Mouse (Mus musculus) CD8-positive naive resting alpha-beta T cell, adult 2 months (primary cell): ENCODE results near the gene Ccdc69.
"Not testable (repeated sequence)": the region's sequence is repeated elsewhere in the genome, so short reads cannot be mapped to it uniquely, and the experiment has no call there.

Experiments used
- DNase-seq, 2 experiments: peaks; one replicate each; pipeline ENCODE4 v3.0.0; 2022; ENCODE audit warnings: low read depth in 2 of 2, low spot score in 2 of 2

The Ccdc69 gene

DNA sequence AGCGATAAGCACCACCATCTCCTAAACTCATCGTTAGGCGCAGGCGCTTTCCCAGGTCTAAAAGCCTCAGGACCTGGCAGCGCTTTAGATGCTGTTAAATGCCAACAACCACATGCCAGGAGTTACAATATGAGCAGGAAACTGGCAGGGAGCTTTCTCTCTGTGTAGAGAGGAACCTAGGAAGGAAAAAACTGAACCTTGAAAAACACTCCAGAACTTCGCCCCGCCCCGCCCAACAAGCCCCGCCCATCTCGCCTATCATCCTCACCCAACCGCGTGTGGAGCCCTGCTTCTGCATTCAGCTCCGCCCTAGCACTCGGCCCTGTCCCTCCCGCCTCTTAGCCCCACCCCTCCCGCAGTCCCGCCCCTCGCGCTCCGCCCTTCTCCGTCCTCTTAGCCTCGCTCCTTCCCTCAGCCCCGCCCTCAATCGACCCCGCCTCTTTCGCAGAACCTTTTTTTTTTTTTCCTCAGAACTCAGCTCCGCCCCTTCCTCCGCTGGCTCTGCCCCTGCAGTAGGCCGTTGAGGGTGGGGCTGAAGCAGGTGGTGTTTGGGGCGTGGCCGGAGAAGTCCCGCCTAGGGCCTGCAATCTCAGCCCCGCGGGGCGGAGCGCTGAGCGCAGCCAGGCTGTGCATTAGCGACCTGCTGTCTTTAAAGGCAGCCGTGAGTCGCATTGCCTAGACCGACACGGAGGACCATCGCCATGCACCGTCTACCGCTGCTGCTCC lies 19.7 kb upstream of the Ccdc69 start, which contains the start of gene Gm2a:
Gene Gm2a (plus strand): TSS at position 653 of the 726 bp plus-strand sequence.
- DNase-seq: peak; percentile 93 to 94

DNA sequence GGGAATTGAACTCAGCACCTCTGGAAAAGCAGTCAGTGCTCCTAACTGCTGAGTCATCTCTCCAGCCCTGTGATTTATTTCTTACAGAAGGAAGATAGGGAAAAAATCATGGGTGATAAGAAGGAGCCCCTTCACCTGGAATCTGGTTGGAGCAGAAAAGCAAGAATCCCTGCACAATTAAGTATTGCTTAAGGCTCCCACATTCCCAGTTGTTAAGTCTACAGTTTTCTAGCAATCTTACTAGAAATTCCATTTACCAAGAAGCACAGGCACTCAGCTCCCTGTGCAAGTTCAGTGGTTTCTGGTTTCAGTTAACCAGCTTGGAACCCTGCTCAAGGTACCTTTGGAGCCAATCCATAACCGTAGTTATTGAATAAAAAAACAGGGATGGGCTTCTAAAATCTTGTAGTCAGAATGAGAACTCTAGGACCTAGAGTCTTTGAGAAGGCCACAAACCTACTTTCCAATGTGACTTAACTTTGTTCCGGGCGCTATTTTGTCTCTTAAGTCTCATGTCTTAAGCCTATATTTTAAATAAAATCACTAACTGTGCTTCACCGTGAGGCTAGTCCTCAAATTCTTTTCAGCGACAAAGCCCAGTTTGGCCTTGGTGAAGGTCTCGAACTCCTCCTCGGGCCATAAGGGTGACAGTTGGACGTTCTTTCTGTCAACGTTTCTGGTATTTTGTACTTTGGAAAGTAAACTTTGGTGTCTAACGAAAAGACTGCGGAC lies 19.0 kb upstream of the Ccdc69 start:
- DNase-seq: no peak

DNA sequence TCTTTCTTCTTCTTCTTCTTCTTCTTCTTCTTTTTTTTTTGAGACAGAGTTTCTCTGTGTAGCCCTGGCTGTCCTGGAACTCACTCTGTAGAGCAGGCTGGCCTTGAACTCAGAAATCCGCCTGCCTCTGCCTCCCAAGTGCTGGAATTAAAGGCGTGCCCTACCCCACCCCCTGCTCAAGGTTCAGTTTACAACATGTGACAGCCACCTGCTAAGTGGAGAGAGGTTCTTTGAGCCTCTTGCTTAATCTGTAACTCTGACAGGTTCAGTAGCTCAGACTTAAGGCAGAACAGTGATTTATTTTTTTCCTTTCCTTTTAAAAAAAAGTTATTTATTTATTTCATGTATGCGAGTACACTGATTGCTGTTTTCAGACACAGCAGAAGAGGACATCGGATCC lies 18.4 kb upstream of the Ccdc69 start:
- DNase-seq: not testable (repeated sequence)

DNA sequence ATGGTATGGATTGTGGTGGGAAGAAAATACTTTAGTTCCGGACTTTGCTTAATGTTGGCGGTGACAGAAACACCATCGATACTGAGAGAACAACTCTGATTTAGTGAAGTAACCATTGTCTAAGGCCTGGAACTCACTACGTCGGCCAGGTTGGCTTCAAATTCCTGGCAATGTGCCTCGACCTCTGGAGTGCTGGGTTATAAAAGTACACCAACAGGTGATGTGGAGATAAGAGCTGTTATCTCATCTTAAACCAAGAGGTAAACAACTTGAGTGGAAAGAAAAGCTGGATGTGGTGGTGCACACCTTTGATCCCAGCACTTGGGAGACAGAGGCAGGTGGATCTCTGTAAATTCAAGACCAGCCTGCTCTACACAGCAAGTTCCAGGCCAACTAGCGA lies 15.2 kb upstream of the Ccdc69 start:
- no peak for DNase-seq

DNA sequence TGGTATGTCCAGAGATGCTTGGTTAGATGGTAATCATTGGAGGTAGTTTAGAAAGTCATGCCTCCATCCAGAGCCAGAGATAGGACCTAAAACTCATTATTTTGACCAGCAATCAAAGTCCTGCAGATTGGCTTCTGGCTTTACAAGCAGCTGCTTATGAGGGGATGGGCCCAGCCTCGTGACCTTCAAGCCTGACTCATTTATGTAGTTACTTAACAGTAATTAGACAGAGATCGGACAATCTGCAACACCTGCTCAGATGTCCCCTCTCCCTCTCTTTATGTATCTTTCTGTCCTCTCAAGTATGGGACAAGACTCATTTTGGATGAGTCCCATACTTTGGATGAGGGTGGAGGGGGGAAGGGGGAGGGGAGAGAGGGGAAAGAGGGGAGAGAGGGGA lies 12.0 kb upstream of the Ccdc69 start:
- DNase-seq: no peak

DNA sequence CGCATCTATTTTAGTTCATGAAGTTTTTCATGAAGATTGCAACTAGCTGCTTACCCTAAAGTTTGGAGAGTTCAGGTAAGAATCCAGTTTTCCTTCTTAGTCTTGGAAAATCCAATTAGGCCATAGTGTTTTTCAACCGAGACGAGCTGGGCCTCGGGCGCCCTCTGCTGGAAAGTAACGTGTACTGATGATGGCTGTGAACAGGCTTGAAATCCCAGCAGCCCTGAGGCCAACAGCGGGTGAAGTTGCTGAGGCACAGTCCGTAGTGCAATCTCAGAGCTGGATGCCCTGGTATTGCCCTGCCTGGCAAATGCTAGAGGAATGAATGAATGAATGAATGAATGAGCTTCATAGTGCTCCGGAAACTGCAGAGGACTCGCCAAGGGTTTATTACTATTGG lies 9.1 kb upstream of the Ccdc69 start:
- DNase-seq: peak; percentile 58 to 61

DNA sequence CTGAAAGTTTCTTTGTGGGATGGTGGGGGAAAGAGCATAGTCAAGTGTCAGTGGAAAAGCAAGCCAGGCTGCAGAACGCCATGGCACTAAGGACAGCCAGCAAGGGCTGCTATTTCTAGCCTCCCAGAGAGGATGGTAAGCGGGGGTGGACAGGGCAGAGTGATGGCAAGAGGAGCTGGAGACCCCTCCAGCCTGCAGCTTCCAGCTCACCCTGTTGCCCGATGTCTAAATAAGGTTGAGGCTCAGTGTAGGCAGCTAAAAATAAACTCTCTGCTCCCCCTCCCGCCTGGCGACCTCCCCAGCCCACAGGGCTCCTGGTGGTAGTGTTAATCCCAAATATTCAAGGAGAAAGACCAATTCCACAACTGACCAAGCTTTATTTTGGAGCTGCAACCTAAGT lies 7.5 kb upstream of the Ccdc69 start:
- DNase-seq: no peak

DNA sequence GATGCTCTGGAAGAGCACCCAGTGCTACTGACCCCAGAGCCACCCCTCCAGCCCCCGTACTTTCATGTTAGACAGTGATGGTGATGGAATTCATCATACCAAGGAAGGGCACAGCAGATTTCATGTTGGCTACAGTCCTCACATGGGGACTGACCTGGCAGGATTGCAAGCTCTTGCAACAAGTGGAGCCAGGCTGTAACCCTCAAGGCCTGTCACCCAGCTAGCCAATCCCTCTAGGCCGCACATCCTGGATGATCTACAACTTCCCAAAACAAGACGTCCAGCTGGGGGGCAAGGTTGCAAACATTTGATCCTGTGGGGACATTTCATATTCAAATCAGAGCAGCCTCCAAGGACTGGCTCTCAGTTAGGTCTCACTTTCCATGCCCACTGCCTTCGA lies 6.7 kb upstream of the Ccdc69 start:
- DNase-seq: no peak

DNA sequence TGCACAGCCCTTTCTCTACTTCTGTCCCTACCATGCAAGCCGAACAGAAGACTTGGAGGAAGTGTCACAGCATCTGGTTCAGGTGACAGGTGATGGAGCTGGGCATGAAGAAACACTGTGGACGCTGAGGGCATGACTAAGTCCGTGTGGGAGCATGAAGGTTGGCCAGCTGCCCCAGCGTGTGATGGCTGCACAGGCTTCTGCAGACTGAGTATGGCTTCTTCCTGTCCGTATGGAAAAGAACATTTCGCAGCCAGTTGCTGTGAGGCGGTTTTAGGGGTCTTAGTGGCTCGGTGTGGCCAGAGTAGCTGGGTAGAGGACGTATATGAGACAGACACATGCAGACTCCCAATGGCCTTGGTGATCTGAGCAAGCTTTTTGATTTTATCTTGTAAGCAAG lies 3.3 kb upstream of the Ccdc69 start:
- no peak for DNase-seq

DNA sequence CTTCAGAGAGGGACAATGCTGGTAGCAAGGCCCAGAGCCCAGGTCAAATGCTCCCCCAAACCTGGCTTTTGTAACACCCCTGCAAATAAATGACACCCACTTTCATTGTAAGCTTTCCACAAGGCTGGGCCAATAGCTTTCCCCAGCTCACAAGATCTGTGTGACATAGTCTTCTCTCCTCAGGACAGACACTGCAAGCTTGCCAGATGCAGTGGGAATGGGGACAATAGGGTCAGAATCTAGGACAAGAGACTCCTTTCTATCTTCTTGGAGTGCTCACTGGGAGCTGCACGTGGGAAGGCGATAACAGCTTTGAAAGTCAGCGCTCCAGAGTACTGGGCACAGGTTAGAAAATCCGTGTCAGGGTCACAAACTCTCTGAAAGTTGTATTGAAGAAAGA lies 1.2 kb upstream of the Ccdc69 start:
- no peak for DNase-seq

DNA sequence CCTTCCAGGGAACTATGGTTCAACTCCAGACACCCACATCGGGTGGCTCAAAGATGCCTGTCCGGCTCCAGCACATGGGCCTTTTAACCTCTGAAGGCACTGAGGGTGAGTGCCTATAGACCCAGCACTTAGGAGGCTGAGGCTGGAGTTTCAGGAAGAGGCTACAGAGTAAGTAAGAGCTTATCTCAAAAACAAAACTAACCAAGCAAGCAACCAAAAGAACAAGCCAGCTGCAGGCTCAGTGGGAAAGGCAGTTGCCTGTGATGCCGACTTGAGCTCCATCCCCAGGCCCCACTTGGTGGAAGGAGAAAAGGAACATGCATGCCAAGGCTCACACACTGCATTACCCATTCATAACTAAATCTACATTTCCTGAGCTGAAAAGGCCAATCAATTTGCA lies 571 bp upstream of the Ccdc69 start:
- no peak for DNase-seq

DNA sequence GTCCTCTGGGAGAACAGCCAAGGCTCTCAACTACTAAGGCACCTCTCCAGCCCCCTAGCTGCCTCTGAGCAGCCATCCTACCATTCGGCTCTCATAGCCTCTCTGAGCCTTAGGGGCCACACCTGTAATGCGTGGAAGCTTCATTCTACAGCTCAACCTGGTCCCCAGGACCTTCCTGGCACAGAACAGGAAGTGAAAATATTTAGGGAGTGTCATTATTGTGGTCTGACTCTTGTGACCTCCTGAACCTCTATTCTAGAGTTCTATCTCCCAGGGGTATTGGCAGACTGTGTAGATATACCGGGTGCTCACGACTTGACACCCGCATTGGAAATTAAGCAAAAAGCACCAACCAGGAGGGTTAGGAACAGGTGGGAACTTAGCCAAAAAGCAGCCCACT lies 1.7 kb downstream of the Ccdc69 start:
- DNase-seq: no peak

DNA sequence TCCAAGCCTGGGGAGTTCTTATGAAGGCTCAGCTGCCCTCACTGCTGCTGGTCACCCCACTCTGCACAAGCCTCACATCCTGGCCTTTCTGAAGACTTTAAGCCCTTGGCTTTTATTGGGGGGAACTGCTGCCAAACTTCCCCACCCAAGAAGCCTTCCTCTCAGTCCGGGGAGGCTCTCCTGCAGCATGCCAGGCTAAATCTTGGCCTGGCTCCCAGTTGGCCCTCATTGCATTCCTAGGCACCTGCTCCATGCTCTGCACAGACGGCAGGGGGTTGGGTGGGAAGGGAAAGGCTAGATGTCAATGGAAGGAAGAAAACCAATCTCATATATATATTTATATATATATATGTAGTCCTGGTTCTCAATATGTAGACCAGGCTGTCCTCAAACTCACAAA lies 2.3 kb downstream of the Ccdc69 start:
- DNase-seq: no peak

DNA sequence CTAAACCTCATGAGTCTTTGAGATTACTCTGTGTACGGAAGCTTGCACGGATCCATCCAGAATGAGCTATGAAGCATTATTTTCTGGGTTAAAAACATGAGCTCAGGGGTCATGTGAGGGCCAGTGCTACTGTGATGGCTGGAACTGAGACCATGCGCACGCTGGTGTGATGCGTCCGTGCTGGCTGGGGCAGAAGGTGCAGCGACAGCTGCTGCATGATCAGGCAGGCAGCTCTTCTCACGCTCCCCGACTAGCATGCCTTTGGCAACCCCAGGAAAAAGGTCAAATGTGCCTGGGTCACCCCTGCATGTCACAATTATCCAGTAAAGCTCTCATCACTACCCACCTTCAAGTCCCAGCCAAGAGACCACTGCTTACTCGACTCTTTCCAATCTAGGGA lies 4.7 kb downstream of the Ccdc69 start:
- DNase-seq: no peak

DNA sequence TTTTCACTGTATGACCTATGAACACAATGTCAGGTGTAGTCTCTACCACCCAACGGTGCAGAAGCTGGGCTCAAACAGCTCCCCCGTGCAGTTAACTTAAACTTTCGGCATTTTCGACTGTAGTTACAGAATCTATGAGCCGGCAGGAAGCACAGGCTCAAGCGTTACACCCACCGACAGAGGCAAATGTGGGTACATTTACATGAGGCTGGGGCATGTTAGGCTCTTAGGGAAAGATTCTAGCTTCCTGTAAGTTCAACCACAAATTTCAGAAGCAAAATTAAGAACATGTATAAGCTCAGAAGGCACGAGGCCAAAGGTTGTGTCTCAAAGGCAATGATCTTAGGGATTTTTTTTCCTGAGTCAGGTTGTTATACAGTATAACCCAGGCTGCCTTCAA lies 5.5 kb downstream of the Ccdc69 start:
- peak in 1 of 2 experiments; percentile 47 for DNase-seq

DNA sequence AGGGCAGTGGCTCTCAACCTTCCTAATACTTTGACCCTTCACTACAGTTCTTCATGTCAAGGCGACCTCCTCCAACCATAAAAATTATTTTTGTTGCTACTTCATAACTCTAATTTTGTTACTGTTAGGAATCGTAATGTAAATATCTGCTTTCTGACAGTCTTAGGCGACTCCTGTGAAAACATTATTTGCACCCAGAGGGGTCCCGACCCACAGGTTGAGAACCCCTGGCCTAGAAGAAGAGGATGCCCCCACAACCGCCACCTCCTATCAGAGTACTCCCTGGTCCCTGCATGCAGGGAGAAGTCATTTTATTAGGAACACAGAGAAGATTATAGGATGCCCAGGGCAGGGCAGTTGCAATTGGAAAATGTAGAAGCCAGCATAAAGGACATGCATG lies 6.6 kb downstream of the Ccdc69 start:
- DNase-seq: no peak

DNA sequence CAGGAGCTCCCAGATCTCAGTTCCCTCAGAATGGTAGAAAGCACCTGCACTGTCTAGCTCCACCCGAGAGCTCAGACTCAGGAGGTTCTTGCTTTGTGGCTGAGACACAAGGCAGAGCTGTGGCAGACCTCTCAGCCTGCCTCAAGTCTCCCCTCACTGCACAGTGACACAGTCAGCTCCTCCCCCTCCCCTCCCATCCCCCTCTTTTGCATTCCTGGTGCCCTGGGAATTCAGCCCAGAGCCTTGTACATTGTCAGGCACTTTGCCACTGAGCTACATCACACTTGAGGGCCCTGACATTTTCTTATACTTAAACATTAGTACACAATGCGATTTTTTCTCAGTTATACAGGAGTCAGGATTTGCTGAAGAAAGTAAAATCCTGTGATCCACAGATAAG lies 8.9 kb downstream of the Ccdc69 start:
- no peak for DNase-seq

DNA sequence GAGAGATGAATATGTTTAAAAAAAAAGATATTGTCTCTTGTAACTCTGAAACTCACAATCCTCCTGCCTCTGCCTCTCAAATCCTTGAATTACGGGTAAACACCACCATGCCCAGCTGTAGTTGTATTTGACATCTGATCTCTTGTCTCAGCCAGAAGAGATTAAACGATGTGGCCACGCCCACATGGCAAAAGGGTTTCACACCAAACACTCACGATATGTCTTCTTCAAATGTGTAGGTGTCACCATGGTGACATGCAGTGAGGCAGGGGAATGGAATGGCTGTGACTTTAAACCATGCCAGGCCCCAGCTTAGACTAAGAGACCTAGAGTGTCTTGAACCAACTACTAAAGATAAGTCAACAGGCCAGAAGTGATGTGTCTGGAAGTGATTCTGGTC lies 11.0 kb downstream of the Ccdc69 start:
- no peak for DNase-seq

DNA sequence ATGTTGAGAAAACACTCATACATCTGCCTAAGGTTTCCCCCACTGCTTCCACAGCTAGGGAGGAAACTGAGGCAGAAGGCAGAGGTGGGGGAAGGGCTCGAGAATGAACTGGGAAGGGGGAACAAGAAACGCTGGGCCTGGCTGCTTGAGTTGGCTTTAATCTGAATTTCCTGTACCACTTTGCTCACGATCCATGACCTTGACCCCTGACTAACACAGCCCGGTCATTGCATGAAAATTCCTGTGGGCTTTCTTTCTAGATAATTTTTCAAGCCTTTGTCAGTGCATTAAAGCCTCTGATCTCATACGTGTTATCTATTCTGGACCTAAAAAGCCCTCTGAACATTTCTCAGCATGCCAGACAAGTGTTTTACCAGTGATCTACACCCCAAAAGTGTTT lies 15.1 kb downstream of the Ccdc69 start:
- DNase-seq: no peak

DNA sequence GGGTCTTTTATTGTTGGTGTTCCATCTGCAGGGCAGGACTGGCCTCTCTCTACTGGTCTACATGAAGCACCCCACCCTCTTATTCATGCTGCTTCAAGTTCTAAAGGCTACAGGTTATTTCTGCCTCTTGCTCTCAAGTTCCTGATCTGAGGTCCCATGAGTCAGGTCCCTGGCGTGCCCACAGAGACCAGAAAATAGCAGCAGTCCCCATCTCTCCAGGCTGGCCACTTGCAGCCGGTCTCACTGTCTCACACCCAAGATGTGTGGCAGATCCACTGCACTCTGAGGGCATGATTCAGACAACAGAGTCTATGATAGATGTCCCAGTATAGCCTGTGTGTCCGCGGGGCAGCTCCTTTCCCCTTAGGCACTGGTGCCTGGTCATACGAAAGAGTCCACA lies 17.1 kb downstream of the Ccdc69 start:
- no peak for DNase-seq

DNA sequence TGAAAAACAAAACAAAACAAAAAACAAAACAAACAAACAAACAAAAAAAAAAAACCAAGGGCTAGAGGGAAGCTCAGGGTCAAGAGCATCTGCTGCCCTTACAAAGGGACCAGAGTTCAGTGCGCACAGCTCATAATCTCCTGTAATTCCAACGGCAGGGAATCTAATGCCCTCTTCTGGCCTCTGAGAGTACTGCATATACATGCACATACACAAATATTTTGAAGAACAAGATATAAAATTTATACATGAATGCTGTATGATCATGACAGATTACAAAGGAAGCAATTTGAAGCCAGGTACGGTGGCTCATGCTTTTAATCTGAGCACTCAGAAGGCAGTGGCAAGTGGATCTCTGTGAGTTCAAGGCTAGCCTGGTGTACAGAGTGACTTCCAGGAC lies 20.4 kb downstream of the Ccdc69 start:
- DNase-seq: no peak

DNA sequence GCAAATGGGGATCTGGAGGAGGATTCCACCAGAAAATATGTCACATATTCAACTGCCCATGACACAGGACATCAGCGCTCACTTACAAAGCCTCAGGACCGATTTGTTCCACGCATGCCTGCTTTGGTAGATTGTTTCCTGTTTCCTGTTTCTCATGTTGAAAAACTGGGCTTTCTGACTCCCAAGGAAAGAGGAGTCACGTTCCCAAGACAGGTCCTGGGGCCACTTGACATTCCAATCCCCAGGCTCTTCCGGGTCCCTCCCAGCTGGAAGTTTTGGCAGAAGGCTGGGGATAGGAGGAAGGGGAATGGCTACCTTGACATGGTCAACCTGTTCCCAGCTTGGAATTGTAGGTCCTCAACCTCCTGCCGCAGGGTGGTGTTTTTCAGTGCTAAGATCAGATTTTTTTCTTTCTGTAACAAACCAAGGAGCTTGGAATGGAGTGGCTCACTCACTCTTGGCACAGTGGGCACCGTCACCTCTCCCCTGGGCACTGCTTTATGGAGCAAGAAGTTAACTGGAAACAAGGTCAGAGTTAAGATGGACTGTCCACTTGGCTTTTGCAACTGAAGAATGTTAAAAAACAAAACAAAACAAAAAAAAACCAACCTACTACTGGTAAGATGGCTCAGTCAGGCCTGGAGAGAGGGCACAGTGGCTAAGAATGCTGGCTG lies 27.0 kb downstream of the Ccdc69 start:
- no peak for DNase-seq
